Comparison of ENCODE assay signal across 28 mouse cellular contexts in the genomic region with DNA sequence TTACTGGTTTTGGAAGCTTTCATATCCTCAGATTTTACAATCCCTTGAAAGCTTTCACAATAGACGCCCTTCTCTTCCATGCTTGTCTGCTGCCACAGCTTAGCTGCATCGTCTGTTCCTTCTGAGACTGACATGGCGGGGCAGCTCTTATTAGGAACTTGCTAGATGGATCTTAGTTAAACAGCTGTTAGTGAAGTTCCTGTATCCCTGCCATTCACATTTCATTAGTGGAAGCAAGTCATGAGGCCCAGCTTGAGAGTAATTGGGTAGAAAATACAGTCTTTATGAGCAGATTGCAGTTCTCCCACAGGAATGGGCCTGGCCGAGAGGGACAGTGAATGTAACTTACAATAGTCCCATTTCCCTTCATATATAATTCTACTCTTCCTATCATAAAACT.
DNase-seq lines count a peak whose midpoint lies in the region; ATAC-seq and TF ChIP-seq lines count a peak whose summit lies in the region.
"Had no signal": no experiment of that assay in that cellular context is flagged by ENCODE, and none has a peak within 500 bp of the region (broad histone marks: within the 10 kb centered on the region; RNA-seq: fewer than 3 reads in every experiment).

No protein-coding gene starts in this region.

- no peak for TF ChIP-seq CTCF in hindbrain, postnatal 0 days (IDR thresholded peaks at IDR 0.05; ENCODE audit: low read depth)

- H3K9me3 ChIP-seq in hindbrain, postnatal 0 days (ENCODE audit: low read length): no peaks in the 10 kb centered on the region
- 0 out of 2 replicates have a peak, but pooled peaks cover 2% of the 10 kb centered on the region for H3K9me3 ChIP-seq in hindbrain, embryonic 16.5 days (ENCODE audit: control insufficient read depth, low read length)
- H3K9me3 ChIP-seq in forebrain, embryonic 12.5 days: no peaks in the 10 kb centered on the region
- H3K9me3 ChIP-seq: G1E; heart, embryonic 12.5 days; liver, embryonic 15.5 days; midbrain, embryonic 10.5 days had no signal

- H3K9ac ChIP-seq in hindbrain, postnatal 0 days (replicated peaks; ENCODE audit: low read length): no peak overlapping the region
- H3K9ac ChIP-seq in hindbrain, embryonic 16.5 days (ENCODE audit: low read depth, low read length): no peak overlapping the region
- no peak overlapping the region for H3K9ac ChIP-seq in forebrain, embryonic 12.5 days
- H3K9ac ChIP-seq: heart, embryonic 12.5 days; liver, embryonic 15.5 days; lung, embryonic 14.5 days had no signal

- DNase-seq in cerebellum, postnatal 10 days: peak; percentile 11 to 24
- DNase-seq in cerebellum, adult 9-10 months: no peak
- peak; percentile 43 for DNase-seq in hindbrain, postnatal 0 days (ENCODE audit: low spot score)
- peak; percentile 66 for DNase-seq in retina, embryonic 14.5 days (ENCODE audit: low spot score)
- DNase-seq in lung, postnatal 4 days: no peak
- no peak for DNase-seq in left cerebral cortex, adult 8-10 months (ENCODE audit: low spot score in 2 of 2)
- DNase-seq: adrenal gland, adult 8-10 months; cerebellum, adult 9-11 months; gastrocnemius, adult 2 months; gastrocnemius, postnatal 36 days; heart, adult 2 months; kidney, adult 8-10 months; kidney, postnatal 4 days; layer of hippocampus, postnatal 36 days; liver; lung, embryonic 14.5 days; lung, postnatal 14 days; right cerebral cortex, postnatal 4 days; thymus, adult 2 months; thymus, postnatal 36 days had no signal

- no peaks in the 10 kb centered on the region for H3K27me3 ChIP-seq in hindbrain, postnatal 0 days (ENCODE audit: insufficient read depth, low read length)
- H3K27me3 ChIP-seq in hindbrain, embryonic 16.5 days (replicated peaks; ENCODE audit: control insufficient read depth, insufficient read depth, low read length): no peaks in the 10 kb centered on the region
- no peaks in the 10 kb centered on the region for H3K27me3 ChIP-seq in forebrain, embryonic 12.5 days
- H3K27me3 ChIP-seq: heart, embryonic 12.5 days; liver, embryonic 15.5 days had no signal

- WGBS in hindbrain, postnatal 0 days: 55% methylated on average over 4 of the region's 4 CpGs
- 45% methylated on average over 4 of the region's 4 CpGs for WGBS in hindbrain, embryonic 16.5 days
- 41% methylated on average over 4 of the region's 4 CpGs for WGBS in forebrain, embryonic 12.5 days

- no peak for ATAC-seq in hindbrain, postnatal 0 days
- no peak for ATAC-seq in hindbrain, embryonic 16.5 days
- no peak for ATAC-seq in forebrain, embryonic 12.5 days (ENCODE audit: low FRiP score)
- ATAC-seq: intestine, embryonic 16.5 days had no signal

- no peaks in the 10 kb centered on the region for H3K36me3 ChIP-seq in hindbrain, postnatal 0 days (ENCODE audit: insufficient read depth, low read length)
- no peaks in the 10 kb centered on the region for H3K36me3 ChIP-seq in hindbrain, embryonic 16.5 days (ENCODE audit: control insufficient read depth, insufficient read depth, low read length)
- no peaks in the 10 kb centered on the region for H3K36me3 ChIP-seq in forebrain, embryonic 12.5 days (replicated peaks)
- H3K36me3 ChIP-seq: heart, embryonic 12.5 days; liver, embryonic 15.5 days; midbrain, embryonic 10.5 days had no signal

- no peak overlapping the region for H3K4me3 ChIP-seq in hindbrain, postnatal 0 days (ENCODE audit: low read length)
- no peak overlapping the region for H3K4me3 ChIP-seq in hindbrain, embryonic 16.5 days (ENCODE audit: low read length)
- no peak overlapping the region for H3K4me3 ChIP-seq in forebrain, embryonic 12.5 days (replicated peaks)
- H3K4me3 ChIP-seq: gastrocnemius, adult 2 months; heart, adult 2 months; heart, embryonic 12.5 days; liver, embryonic 15.5 days; midbrain, embryonic 10.5 days had no signal

- H3K27ac ChIP-seq in hindbrain, postnatal 0 days: no peak overlapping the region
- H3K27ac ChIP-seq in hindbrain, embryonic 16.5 days (ENCODE audit: low read depth, low read length): no peak overlapping the region
- H3K27ac ChIP-seq in forebrain, embryonic 12.5 days: peak overlapping the region; percentile 72
- H3K27ac ChIP-seq: gastrocnemius, adult 2 months; heart, adult 2 months; kidney, postnatal 0 days; liver, embryonic 15.5 days; midbrain, embryonic 10.5 days had no signal

- H3K4me1 ChIP-seq in hindbrain, postnatal 0 days (ENCODE audit: insufficient read depth, low read length): no peaks in the 10 kb centered on the region; the same call in 1 of the 2 replicates
- no peaks in the 10 kb centered on the region for H3K4me1 ChIP-seq in hindbrain, embryonic 16.5 days (ENCODE audit: control insufficient read depth, insufficient read depth, low read depth, low read length)
- peaks cover 29% of the 10 kb centered on the region for H3K4me1 ChIP-seq in forebrain, embryonic 12.5 days
- H3K4me1 ChIP-seq: heart, embryonic 12.5 days; liver, embryonic 15.5 days had no signal

- H3K4me2 ChIP-seq in hindbrain, postnatal 0 days (ENCODE audit: low read depth, low read length): no peak overlapping the region
- H3K4me2 ChIP-seq in hindbrain, embryonic 16.5 days (ENCODE audit: low read length): no peak overlapping the region
- no peak overlapping the region for H3K4me2 ChIP-seq in forebrain, embryonic 12.5 days
- H3K4me2 ChIP-seq: heart, embryonic 12.5 days; liver, embryonic 15.5 days; lung, embryonic 14.5 days had no signal

Comparison
In these comparisons a context has a peak if more than half of its experiments do, and no peak if none do; other contexts are left out.
1. DNase-seq: peak in cerebellum, postnatal 10 days (2 of 2), hindbrain, postnatal 0 days (single experiment) and retina, embryonic 14.5 days (single experiment); none in cerebellum, adult 9-10 months (single experiment), lung, postnatal 4 days (0 of 2) and left cerebral cortex, adult 8-10 months (0 of 2).